Mouse (Mus musculus) forebrain, embryonic 11.5 days (tissue): ENCODE data around the gene Olfr1331. TPM values are rescaled to one million over a fixed set of nuclear protein-coding genes. Genes with fewer than 3 reads are reported as not detected.
"Not testable (repeated sequence)": the region's sequence is repeated elsewhere in the genome, so short reads cannot be mapped to it uniquely, and the experiment has no call there.

Experiments
- ATAC-seq: fragments of 200-750 bp; cut with Nextera tagmentation; replicated peaks from 2 replicates; pipeline ENCODE4 v1.8.0; 2017; ENCODE audit warnings: moderate TSS enrichment; ENCODE audit not compliant: low FRiP score
- DNase-seq: peaks from one replicate; pipeline ENCODE4 v3.0.0-alpha.2; 2017; ENCODE audit warnings: low spot score
- H3K27ac ChIP-seq: fragments of 300-500 bp; sonication (generic); 2 replicates; pipeline ENCODE4 v1.5.1; 2014; ENCODE audit warnings: low read depth, low read length
- H3K27me3 ChIP-seq: fragments of 300-500 bp; sonication (generic); 2 replicates; pipeline ENCODE4 v1.6.1; 2014; ENCODE audit warnings: mild to moderate bottlenecking, low read length, mixed read lengths; ENCODE audit not compliant: control insufficient read depth, insufficient read depth
- H3K36me3 ChIP-seq: fragments of 300-500 bp; sonication (generic); 2 replicates; pipeline ENCODE4 v1.6.1; 2014; ENCODE audit warnings: mild to moderate bottlenecking, low read length, moderate library complexity, mixed read lengths; ENCODE audit not compliant: control insufficient read depth, insufficient read depth
- H3K4me1 ChIP-seq: fragments of 300-500 bp; sonication (generic); replicated peaks from 2 replicates; pipeline ENCODE4 v1.6.1; 2014; ENCODE audit warnings: low read length, mixed read lengths; ENCODE audit not compliant: control insufficient read depth, insufficient read depth
- H3K4me2 ChIP-seq: fragments of 300-500 bp; sonication (generic); 2 replicates; pipeline ENCODE4 v1.6.1; 2014; ENCODE audit warnings: low read depth, mild to moderate bottlenecking, low read length, moderate library complexity, mixed read lengths; ENCODE audit not compliant: severe bottlenecking
- H3K4me3 ChIP-seq: fragments of 300-500 bp; sonication (generic); 2 replicates; pipeline ENCODE4 v1.5.1; 2014; ENCODE audit warnings: low read depth, low read length
- H3K9ac ChIP-seq: fragments of 300-500 bp; sonication (generic); 2 replicates; pipeline ENCODE4 v1.6.1; 2014; ENCODE audit warnings: low read length
- H3K9me3 ChIP-seq: fragments of 300-500 bp; sonication (generic); 2 replicates; pipeline ENCODE4 v1.6.1; 2016; ENCODE audit warnings: low read length, mixed read lengths; ENCODE audit not compliant: control insufficient read depth
- WGBS: fragments of 180-500 bp; shearing (Covaris S2); extraction: QIAGEN DNeasy Blood & Tissue Kit; methylation state at CpG from one replicate; pipeline ENCODE4 v1.1.7; 2014; 5-methylcytosine and 5-hydroxymethylcytosine counted together
- polyA plus RNA-seq: library from polyadenylated mRNA; unstranded; fragments of >200 nt; fragmentation: Nextera tagmentation; extraction: Ambion mirVana; gene quantifications from 2 replicates; pipeline ENCODE4 v1.2.1, GENCODE M21; 2014

Gene Olfr1331
- polyA plus RNA-seq, result not detected in 2 replicates

DNA sequence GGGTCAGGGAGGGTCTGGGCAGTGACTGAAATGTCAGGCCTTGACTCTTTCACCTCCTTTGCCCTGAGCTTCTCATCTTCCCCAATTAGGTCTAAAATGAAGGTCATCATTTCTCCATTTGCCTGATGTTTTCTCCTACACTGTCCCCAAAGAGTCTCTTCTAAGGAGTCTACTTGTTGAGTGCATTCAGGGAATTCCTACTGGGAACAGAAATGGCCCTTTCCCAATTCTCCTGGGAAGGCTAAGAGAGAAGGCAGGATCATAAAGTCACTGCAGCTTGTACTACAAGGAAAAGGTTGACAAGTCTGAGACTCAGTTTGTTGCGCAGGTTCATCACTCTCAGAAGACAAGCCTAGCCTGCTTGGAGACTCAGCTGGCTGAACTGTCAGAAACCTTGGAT lies at the start of gene Olfr1331:
TSS of gene Olfr1331 (plus strand) at position 301 of the 400 bp plus-strand sequence.
- WGBS, result 90% methylated on average over 1 of the region's 1 CpGs
- H3K9ac ChIP-seq, result no peak within 1 kb of the TSS

DNA sequence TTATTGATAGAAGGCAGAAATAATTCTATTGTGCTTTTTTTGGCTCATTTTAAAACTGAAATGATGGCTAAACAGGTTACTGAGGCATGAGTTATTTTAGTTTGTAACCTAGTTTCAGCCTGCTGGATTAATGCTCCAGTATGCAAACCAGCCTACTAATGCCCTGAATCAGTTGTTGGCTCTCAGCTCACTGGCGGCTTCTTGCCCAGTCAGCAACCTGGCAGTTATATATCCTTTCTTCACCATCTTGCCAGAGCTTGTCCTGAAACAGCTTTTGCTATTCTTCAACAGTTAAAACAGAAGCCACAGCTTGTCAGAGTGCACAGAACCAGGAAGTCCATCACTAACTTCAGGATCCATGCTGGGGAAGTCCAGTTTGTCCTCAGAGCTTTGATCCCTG lies 45.5 kb upstream of the Olfr1331 start:
- H3K27ac ChIP-seq, result no peak overlapping the region
- H3K4me1 ChIP-seq, result no peaks in the 10 kb centered on the region
- no peaks in the 10 kb centered on the region for H3K9me3 ChIP-seq
- 92% methylated on average over 1 of the region's 1 CpGs for WGBS
- no peak for ATAC-seq
- H3K4me3 ChIP-seq, result no peak overlapping the region
- H3K36me3 ChIP-seq, result no peaks in the 10 kb centered on the region
- no peak overlapping the region for H3K4me2 ChIP-seq
- H3K27me3 ChIP-seq, result no peaks in the 10 kb centered on the region
- no peak for DNase-seq
- no peak overlapping the region for H3K9ac ChIP-seq

More for the DNA sequence above, at the start of gene Olfr1331:
- H3K9me3 ChIP-seq, result no peaks in the 10 kb centered on the region
- no peaks in the 10 kb centered on the region for H3K27me3 ChIP-seq
- H3K27ac ChIP-seq, result no peak within 1 kb of the TSS
- no peaks in the 10 kb centered on the region for H3K36me3 ChIP-seq
- no peak for ATAC-seq
- H3K4me2 ChIP-seq, result no peak within 1 kb of the TSS
- no peaks in the 10 kb centered on the region for H3K4me1 ChIP-seq
- no peak for DNase-seq
- H3K4me3 ChIP-seq, result no peak within 1 kb of the TSS

DNA sequence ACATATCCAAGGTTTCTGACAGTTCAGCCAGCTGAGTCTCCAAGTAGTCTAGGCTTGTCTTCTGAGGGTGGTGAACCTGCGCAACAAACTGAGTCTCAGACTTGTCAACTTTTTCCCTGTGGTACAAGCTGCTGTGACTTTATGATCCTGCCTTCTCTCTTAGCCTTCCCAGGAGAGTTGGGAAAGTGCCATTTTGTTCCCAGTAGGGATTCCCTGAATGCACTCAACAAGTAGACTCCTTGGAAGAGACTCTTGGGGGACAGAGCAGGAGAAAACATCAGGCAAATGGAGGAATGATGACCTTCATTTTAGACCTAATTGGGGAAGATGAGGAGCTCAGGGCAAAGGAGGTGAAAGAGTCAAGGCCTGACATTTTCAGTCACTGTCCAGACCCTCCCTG lies 28.3 kb upstream of the Olfr1331 start, which contains the start of gene Olfr1333:
TSS of gene Olfr1333 (minus strand) at position 101 of the 400 bp plus-strand sequence.
- Histone ChIP-seq H3K27me3 (no peaks in the 10 kb centered on the region), H3K36me3 (no peaks in the 10 kb centered on the region), H3K27ac (no peak within 1 kb of the TSS), H3K4me2 (no peak within 1 kb of the TSS), H3K4me1 (no peaks in the 10 kb centered on the region), H3K9me3 (no peaks in the 10 kb centered on the region), H3K9ac (no peak within 1 kb of the TSS), H3K4me3 (no peak within 1 kb of the TSS)
- DNase-seq, result no peak
- WGBS, result 92% methylated on average over 1 of the region's 1 CpGs
- ATAC-seq, result no peak

DNA sequence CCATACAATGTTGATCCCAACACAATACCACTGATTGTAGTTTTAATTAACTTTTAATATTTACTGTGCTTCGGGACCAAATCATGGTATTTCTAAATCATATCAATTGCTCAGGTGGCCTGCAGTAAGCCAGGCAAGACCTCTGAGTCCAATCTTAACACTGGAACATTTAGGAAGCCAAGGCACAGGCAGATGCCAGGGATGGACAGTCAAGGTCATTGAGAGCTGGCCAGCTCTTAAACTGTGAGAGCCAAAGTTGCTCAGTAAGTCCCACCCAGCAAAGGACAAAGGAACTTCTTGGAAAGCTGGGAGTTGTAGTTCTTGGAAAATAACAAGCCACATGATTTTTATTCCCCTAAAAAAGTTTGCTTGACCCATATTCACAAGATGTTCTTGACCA lies 2.7 kb upstream of the Olfr1331 start:
- Histone ChIP-seq H3K36me3 (no peaks in the 10 kb centered on the region), H3K27me3 (no peaks in the 10 kb centered on the region), H3K9ac (no peak overlapping the region), H3K27ac (no peak overlapping the region), H3K4me1 (no peaks in the 10 kb centered on the region), H3K9me3 (no peaks in the 10 kb centered on the region), H3K4me3 (no peak overlapping the region), H3K4me2 (no peak overlapping the region)
- ATAC-seq, result no peak
- WGBS, result 94% methylated on average over 1 of the region's 1 CpGs
- DNase-seq, result no peak

DNA sequence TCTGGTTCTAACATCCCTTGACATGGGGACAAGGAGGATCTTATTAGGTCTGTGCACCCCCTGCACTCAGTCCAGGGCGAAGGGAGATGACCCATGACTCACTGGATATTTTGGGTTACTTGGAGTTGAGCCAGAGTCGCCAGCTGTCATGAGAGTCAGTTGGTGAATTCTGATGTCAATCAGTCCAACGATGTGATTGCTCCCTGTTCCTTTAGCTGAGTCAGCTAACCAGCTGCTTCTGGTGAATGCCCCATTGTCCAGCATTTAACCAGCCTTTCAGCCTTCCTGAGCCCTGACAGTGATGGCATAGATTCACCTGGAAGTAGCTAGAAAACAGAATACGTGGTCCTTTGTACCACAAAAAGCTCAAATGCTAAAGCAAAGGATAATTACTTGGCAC lies 1.7 kb upstream of the Olfr1331 start:
- H3K9ac ChIP-seq, result no peak overlapping the region
- no peak overlapping the region for H3K4me3 ChIP-seq
- H3K27ac ChIP-seq, result no peak overlapping the region
- H3K9me3 ChIP-seq, result no peaks in the 10 kb centered on the region
- H3K36me3 ChIP-seq, result no peaks in the 10 kb centered on the region
- H3K27me3 ChIP-seq, result no peaks in the 10 kb centered on the region
- WGBS, result 48% methylated on average over 4 of the region's 4 CpGs
- DNase-seq (no peak), ATAC-seq (no peak)
- H3K4me1 ChIP-seq, result no peaks in the 10 kb centered on the region
- no peak overlapping the region for H3K4me2 ChIP-seq

DNA sequence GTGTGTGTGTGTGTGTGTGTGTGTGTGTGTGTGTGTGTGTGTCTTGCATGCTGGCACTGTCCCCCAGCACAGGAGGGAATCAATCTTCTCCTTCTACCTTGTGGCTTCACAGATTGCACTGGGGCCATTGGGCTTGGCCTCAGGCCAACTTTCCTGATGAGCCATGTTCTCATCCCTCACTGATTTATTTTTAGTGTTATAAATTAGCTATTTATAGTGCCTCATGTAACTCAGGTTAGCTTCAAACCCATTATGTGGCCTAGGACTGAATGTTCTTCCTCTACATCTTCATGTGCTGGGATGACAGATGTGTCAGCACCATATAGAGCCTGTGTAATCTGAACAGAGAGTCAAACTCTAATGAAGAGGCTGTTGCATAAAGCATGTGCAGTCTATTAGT lies 3.1 kb downstream of the Olfr1331 start:
- ATAC-seq (no peak), DNase-seq (no peak)
- Histone ChIP-seq H3K9me3 (no peaks in the 10 kb centered on the region), H3K27ac (no peak overlapping the region), H3K4me2 (no peak overlapping the region), H3K4me1 (no peaks in the 10 kb centered on the region), H3K4me3 (no peak overlapping the region), H3K9ac (no peak overlapping the region), H3K36me3 (no peaks in the 10 kb centered on the region), H3K27me3 (no peaks in the 10 kb centered on the region)

DNA sequence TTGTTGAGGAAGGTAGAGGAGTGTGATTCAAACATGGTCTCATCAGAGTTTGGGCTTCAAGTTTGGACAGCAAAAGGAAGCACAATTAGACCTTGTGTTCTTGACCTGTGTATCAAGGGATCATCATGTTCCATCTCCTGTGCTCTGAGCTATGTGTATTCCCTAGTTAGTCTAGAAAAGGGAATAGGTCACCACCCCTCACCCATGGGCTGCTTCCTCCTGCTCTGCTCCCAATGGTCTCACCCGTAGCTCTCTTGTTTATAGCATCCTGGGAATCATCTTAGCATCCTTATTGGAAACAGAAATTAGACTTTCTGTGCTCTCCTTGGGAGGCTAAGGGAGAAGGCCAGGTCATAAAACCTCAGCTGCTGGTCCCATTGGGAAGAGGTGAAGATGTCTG lies 23.8 kb downstream of the Olfr1331 start, which contains the start of gene Olfr1330:
TSS of gene Olfr1330 (plus strand) at position 301 of the 400 bp plus-strand sequence.
- no peak within 1 kb of the TSS for H3K4me2 ChIP-seq
- DNase-seq (no peak), ATAC-seq (no peak)
- WGBS, result 67% methylated on average over 1 of the region's 1 CpGs
- H3K9ac ChIP-seq, result no peak within 1 kb of the TSS
- no peak within 1 kb of the TSS for H3K4me3 ChIP-seq
- no peaks in the 10 kb centered on the region for H3K4me1 ChIP-seq
- no peak within 1 kb of the TSS for H3K27ac ChIP-seq
- no peaks in the 10 kb centered on the region for H3K36me3 ChIP-seq
- no peaks in the 10 kb centered on the region for H3K27me3 ChIP-seq
- no peaks in the 10 kb centered on the region for H3K9me3 ChIP-seq

DNA sequence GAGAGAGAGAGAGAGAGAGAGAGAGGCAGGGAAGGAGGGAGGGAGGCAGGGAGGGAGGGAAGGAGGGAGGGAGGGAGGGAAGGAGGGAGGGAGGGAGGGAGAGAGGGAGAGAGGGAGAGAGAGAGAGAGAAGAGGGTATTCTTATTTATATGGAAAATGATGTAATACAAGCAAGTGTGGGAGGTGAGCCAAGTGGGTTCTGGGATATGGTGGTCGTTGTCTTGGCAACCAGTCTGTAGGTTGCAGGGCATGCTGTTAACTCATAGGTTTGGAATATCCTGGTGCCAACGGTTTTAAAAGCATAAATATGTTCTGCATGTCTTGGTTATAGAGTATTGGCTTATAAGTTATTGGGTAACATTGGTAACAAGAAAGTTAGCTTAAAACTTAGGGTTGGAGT lies 37.5 kb downstream of the Olfr1331 start:
- 74% methylated on average over 2 of the region's 2 CpGs for WGBS
- Histone ChIP-seq H3K4me1 (no peaks in the 10 kb centered on the region), H3K4me3 (no peak overlapping the region), H3K4me2 (no peak overlapping the region), H3K36me3 (no peaks in the 10 kb centered on the region), H3K27me3 (no peaks in the 10 kb centered on the region), H3K27ac (no peak overlapping the region), H3K9me3 (no peaks in the 10 kb centered on the region), H3K9ac (no peak overlapping the region)
- ATAC-seq, result no peak
- no peak for DNase-seq

DNA sequence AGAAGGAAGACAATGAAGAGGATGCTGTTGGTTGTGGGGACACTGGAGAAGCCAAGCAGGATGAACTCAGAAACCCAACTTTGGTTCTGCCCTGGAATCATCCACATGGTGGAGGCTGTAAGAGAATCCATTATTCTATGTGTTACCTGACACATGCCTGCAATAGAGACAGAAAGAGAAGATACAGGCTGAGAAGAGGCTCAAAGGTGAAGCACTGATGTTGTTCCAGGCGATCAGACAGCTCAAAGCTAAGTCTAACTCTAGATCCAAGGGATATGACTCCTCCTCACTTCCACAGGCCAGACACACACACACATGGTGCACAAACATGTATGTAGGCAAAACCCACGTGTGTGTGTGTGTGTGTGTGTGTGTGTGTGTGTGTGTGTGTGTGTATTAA lies 52.9 kb downstream of the Olfr1331 start, which contains the start of gene Olfr1329:
TSS of gene Olfr1329 (minus strand) at position 101 of the 400 bp plus-strand sequence.
- ATAC-seq, H3K4me1 ChIP-seq, H3K27ac ChIP-seq, H3K4me3 ChIP-seq, H3K9ac ChIP-seq, H3K27me3 ChIP-seq, H3K36me3 ChIP-seq, H3K9me3 ChIP-seq, H3K4me2 ChIP-seq, DNase-seq: not testable (repeated sequence)
- WGBS, result 72% methylated on average over 2 of the region's 2 CpGs
